Mouse (Mus musculus) heart, postnatal 0 days (tissue): ENCODE data around the gene Nuak2.

Experiments used
- CTCF ChIP-seq: IDR thresholded peaks from 2 replicates; pipeline ENCODE4 v1.5.1; 2016; ENCODE audit warnings: antibody characterized with exemption, control low read depth, low read depth
- EP300 ChIP-seq: IDR thresholded peaks from 2 replicates; pipeline ENCODE4 v1.6.1; 2016; ENCODE audit warnings: antibody characterized with exemption, low read depth

GRCm38 (mm10) chr1:132295506-132295905, 20.4 kb upstream of the Nuak2 start:
- TF ChIP-seq CTCF: no peak
- no peak for TF ChIP-seq EP300
